Mouse (Mus musculus) intestine, embryonic 15.5 days (tissue): Measurements from ENCODE around the gene Hoxc11. TPM values are rescaled to one million over a fixed set of nuclear protein-coding genes. Genes with fewer than 3 reads are reported as not detected.

Experiments
- ATAC-seq: fragments of 200-750 bp; cut with Nextera tagmentation; 2 replicates; pipeline ENCODE4 v1.8.0; 2017; ENCODE audit warnings: moderate TSS enrichment, moderate library complexity
- H3K27ac ChIP-seq: fragments of 300-500 bp; sonication (generic); 2 replicates; pipeline ENCODE4 v1.5.1; 2015; ENCODE audit warnings: mild to moderate bottlenecking, inconsistent platforms
- H3K27me3 ChIP-seq: fragments of 300-500 bp; sonication (generic); replicated peaks from 2 replicates; pipeline ENCODE4 v1.6.1; 2015; ENCODE audit warnings: inconsistent platforms
- H3K36me3 ChIP-seq: fragments of 300-500 bp; sonication (generic); 2 replicates; pipeline ENCODE4 v1.6.1; 2015; ENCODE audit warnings: inconsistent platforms
- H3K4me1 ChIP-seq: fragments of 300-500 bp; sonication (generic); replicated peaks from 2 replicates; pipeline ENCODE4 v1.6.1; 2015; ENCODE audit warnings: inconsistent platforms
- H3K4me2 ChIP-seq: fragments of 300-500 bp; sonication (generic); replicated peaks from 2 replicates; pipeline ENCODE4 v1.6.1; 2015; ENCODE audit warnings: mild to moderate bottlenecking, inconsistent platforms
- H3K4me3 ChIP-seq: fragments of 300-500 bp; sonication (generic); replicated peaks from 2 replicates; pipeline ENCODE4 v1.5.1; 2015; ENCODE audit warnings: inconsistent platforms
- H3K9ac ChIP-seq: fragments of 300-500 bp; sonication (generic); 2 replicates; pipeline ENCODE4 v1.6.1; 2015; ENCODE audit warnings: inconsistent platforms
- H3K9me3 ChIP-seq: fragments of 300-500 bp; sonication (generic); 2 replicates; pipeline ENCODE4 v1.6.1; 2016; ENCODE audit warnings: inconsistent platforms
- WGBS: fragments of 180-500 bp; shearing (Covaris S2); methylation state at CpG from one replicate; pipeline ENCODE4 v1.1.7; 2015; 5-methylcytosine and 5-hydroxymethylcytosine counted together
- polyA plus RNA-seq: library from polyadenylated mRNA; unstranded; fragments of >200 nt; fragmentation: Nextera tagmentation; extraction: Ambion mirVana; gene quantifications from 2 replicates; pipeline ENCODE4 v1.2.1, GENCODE M21; 2015

Hoxc11 gene
- polyA plus RNA-seq, 1 experiment from 2014 or later = not detected

- H3K4me3 ChIP-seq = peak overlapping the region; percentile 41
- no peak overlapping the region; the same call in 1 of the 2 replicates for H3K9ac ChIP-seq
- peaks cover 88% of the 10 kb centered on the region for H3K27me3 ChIP-seq
- peak overlapping the region; percentile 59 for H3K4me2 ChIP-seq
- H3K27ac ChIP-seq = no peak overlapping the region
- H3K4me1 ChIP-seq = peaks cover 7% of the 10 kb centered on the region
- no peaks in the 10 kb centered on the region for H3K9me3 ChIP-seq
- no peaks in the 10 kb centered on the region for H3K36me3 ChIP-seq
- WGBS = under 1% methylated on average over 14 of the region's 14 CpGs
- no peak for ATAC-seq
These were observed 26.7 kb downstream of the Hoxc11 start for GRCm38 (mm10) chr15:102980912-102981311.

- H3K4me3 ChIP-seq = peak overlapping the region; percentile 41
- H3K4me2 ChIP-seq = peak overlapping the region; percentile 59
- H3K9ac ChIP-seq = peak overlapping the region; percentile 38
- peaks cover 89% of the 10 kb centered on the region for H3K27me3 ChIP-seq
- ATAC-seq = 0 out of 2 replicates have a peak, but pooled peaks have one; percentile 44
- H3K27ac ChIP-seq = peak overlapping the region; percentile 58; the same call in 1 of the 2 replicates
- peaks cover 7% of the 10 kb centered on the region for H3K4me1 ChIP-seq
- H3K9me3 ChIP-seq = no peaks in the 10 kb centered on the region
- under 1% methylated on average over 88 of the region's 88 CpGs for WGBS
- no peaks in the 10 kb centered on the region for H3K36me3 ChIP-seq
These were observed 27.4 kb downstream of the Hoxc11 start for GRCm38 (mm10) chr15:102981379-102982288.

- no peak for ATAC-seq
- Histone ChIP-seq H3K4me2 (no peak overlapping the region), H3K4me1 (peaks cover 7% of the 10 kb centered on the region), H3K9me3 (no peaks in the 10 kb centered on the region), H3K9ac (no peak overlapping the region), H3K27me3 (peaks cover 88% of the 10 kb centered on the region), H3K4me3 (no peak overlapping the region), H3K36me3 (no peaks in the 10 kb centered on the region), H3K27ac (no peak overlapping the region)
- 13% methylated on average over 12 of the region's 12 CpGs for WGBS
These were observed 29.5 kb downstream of the Hoxc11 start for GRCm38 (mm10) chr15:102983716-102984115.

- Histone ChIP-seq H3K9ac (no peak overlapping the region), H3K9me3 (no peaks in the 10 kb centered on the region), H3K27ac (no peak overlapping the region), H3K27me3 (peaks cover 89% of the 10 kb centered on the region), H3K4me1 (peaks cover 7% of the 10 kb centered on the region), H3K36me3 (no peaks in the 10 kb centered on the region), H3K4me3 (no peak overlapping the region), H3K4me2 (no peak overlapping the region)
- no peak for ATAC-seq
- 13% methylated on average over 10 of the region's 10 CpGs for WGBS
These were observed 30.3 kb downstream of the Hoxc11 start for GRCm38 (mm10) chr15:102984521-102984920.

- no peaks in the 10 kb centered on the region for H3K9me3 ChIP-seq
- H3K4me2 ChIP-seq = no peak overlapping the region
- H3K27ac ChIP-seq = no peak overlapping the region
- H3K9ac ChIP-seq = no peak overlapping the region
- ATAC-seq = no peak
- H3K4me1 ChIP-seq = peaks cover 7% of the 10 kb centered on the region
- 20% methylated on average over 3 of the region's 3 CpGs for WGBS
- no peaks in the 10 kb centered on the region for H3K36me3 ChIP-seq
- no peak overlapping the region for H3K4me3 ChIP-seq
- H3K27me3 ChIP-seq = peaks cover 89% of the 10 kb centered on the region
These were observed 30.7 kb downstream of the Hoxc11 start for GRCm38 (mm10) chr15:102984925-102985324.

GRCm38 (mm10) chr15:102987124-102987833 is 33.1 kb downstream of the Hoxc11 start:
- Histone ChIP-seq H3K4me3 (no peak overlapping the region), H3K4me1 (no peaks in the 10 kb centered on the region; the same call in 1 of the 2 replicates), H3K9me3 (no peaks in the 10 kb centered on the region), H3K27me3 (peaks cover 90% of the 10 kb centered on the region), H3K27ac (no peak overlapping the region), H3K4me2 (no peak overlapping the region), H3K36me3 (no peaks in the 10 kb centered on the region), H3K9ac (no peak overlapping the region)
- ATAC-seq = peak; percentile 57; the same call in 1 of the 2 replicates
- WGBS = 9% methylated on average over 21 of the region's 21 CpGs

GRCm38 (mm10) chr15:102988078-102988477 is 33.9 kb downstream of the Hoxc11 start:
- Histone ChIP-seq H3K9ac (no peak overlapping the region), H3K4me1 (no peaks in the 10 kb centered on the region), H3K4me2 (no peak overlapping the region), H3K4me3 (no peak overlapping the region), H3K27me3 (peaks cover 92% of the 10 kb centered on the region), H3K27ac (no peak overlapping the region), H3K36me3 (no peaks in the 10 kb centered on the region), H3K9me3 (no peaks in the 10 kb centered on the region)
- 50% methylated on average over 5 of the region's 5 CpGs for WGBS
- no peak for ATAC-seq

- Histone ChIP-seq H3K27me3 (peaks cover 87% of the 10 kb centered on the region), H3K4me2 (peak within 1 kb of the TSS; percentile 58), H3K4me3 (peak within 1 kb of the TSS; percentile 34), H3K27ac (peak within 1 kb of the TSS; percentile 56; the same call in 1 of the 2 replicates), H3K9me3 (no peaks in the 10 kb centered on the region), H3K4me1 (no peaks in the 10 kb centered on the region), H3K9ac (peak within 1 kb of the TSS; percentile 44), H3K36me3 (no peaks in the 10 kb centered on the region)
- WGBS = 2% methylated on average over 69 of the region's 69 CpGs
- ATAC-seq = peak; percentile 46; the same call in 1 of the 2 replicates
These were observed 36.5 kb downstream of the Hoxc11 start, which contains the start of gene Hoxc8 for GRCm38 (mm10) chr15:102990461-102991397. Gene Hoxc8, plus strand, starts transcription at chr15:102990607.

GRCm38 (mm10) chr15:102991782-102992181 is 37.6 kb downstream of the Hoxc11 start:
- 14% methylated on average over 7 of the region's 7 CpGs for WGBS
- Histone ChIP-seq H3K4me2 (peak overlapping the region; percentile 58), H3K4me1 (no peaks in the 10 kb centered on the region), H3K9ac (0 out of 2 replicates have a peak overlapping the region, but pooled peaks have one; percentile 44), H3K36me3 (no peaks in the 10 kb centered on the region), H3K27ac (no peak overlapping the region), H3K9me3 (no peaks in the 10 kb centered on the region), H3K27me3 (peaks cover 84% of the 10 kb centered on the region), H3K4me3 (peak overlapping the region; percentile 34)
- ATAC-seq = no peak

- H3K9ac ChIP-seq = 0 out of 2 replicates have a peak overlapping the region, but pooled peaks have one; percentile 44
- WGBS = 10% methylated on average over 11 of the region's 11 CpGs
- no peak for ATAC-seq
- peak overlapping the region; percentile 34 for H3K4me3 ChIP-seq
- no peaks in the 10 kb centered on the region for H3K9me3 ChIP-seq
- no peaks in the 10 kb centered on the region for H3K4me1 ChIP-seq
- no peak overlapping the region for H3K27ac ChIP-seq
- peak overlapping the region; percentile 58 for H3K4me2 ChIP-seq
- H3K36me3 ChIP-seq = no peaks in the 10 kb centered on the region
- peaks cover 82% of the 10 kb centered on the region for H3K27me3 ChIP-seq
These were observed 38.0 kb downstream of the Hoxc11 start for GRCm38 (mm10) chr15:102992206-102992605.

- Histone ChIP-seq H3K4me3 (no peak overlapping the region), H3K4me2 (peak overlapping the region; percentile 58)
- WGBS = 8% methylated on average over 3 of the region's 3 CpGs
These were observed 38.6 kb downstream of the Hoxc11 start for GRCm38 (mm10) chr15:102992863-102993262.

More at GRCm38 (mm10) chr15:102992863-102993262, 38.6 kb downstream of the Hoxc11 start:
- Histone ChIP-seq H3K9me3 (no peaks in the 10 kb centered on the region), H3K4me1 (peaks cover 2% of the 10 kb centered on the region; the same call in 1 of the 2 replicates), H3K9ac (no peak overlapping the region), H3K27ac (no peak overlapping the region), H3K36me3 (no peaks in the 10 kb centered on the region), H3K27me3 (peaks cover 83% of the 10 kb centered on the region)
- ATAC-seq = no peak
